Mouse (Mus musculus) erythroblast, embryonic 14.5 days (primary cell): ENCODE measurements around the gene Rab40b. TPM values are rescaled to one million over a fixed set of nuclear protein-coding genes. Genes with fewer than 3 reads are reported as not detected.

ENCODE experiments used
- H3K27me3 ChIP-seq: 2 replicates; pipeline ENCODE4 v1.6.1; 2012; ENCODE audit warnings: inconsistent platforms; ENCODE audit not compliant: control insufficient read depth
- H3K36me3 ChIP-seq: 2 replicates; pipeline ENCODE4 v1.6.1; 2012; ENCODE audit warnings: mild to moderate bottlenecking, inconsistent platforms; ENCODE audit not compliant: control insufficient read depth
- H3K4me1 ChIP-seq: 2 replicates; pipeline ENCODE4 v1.6.1; 2012; ENCODE audit warnings: inconsistent platforms; ENCODE audit not compliant: control insufficient read depth
- H3K4me3 ChIP-seq: replicated peaks from 2 replicates; pipeline ENCODE3; 2012; ENCODE audit warnings: moderate library complexity, mild to moderate bottlenecking, inconsistent platforms
- H3K9me3 ChIP-seq: 2 replicates; pipeline ENCODE4 v1.6.1; 2012; ENCODE audit warnings: low read length, inconsistent platforms, mixed read lengths; ENCODE audit not compliant: control insufficient read depth
- GATA1 ChIP-seq: IDR thresholded peaks from 2 replicates; pipeline ENCODE4 v1.6.1; 2012; ENCODE audit warnings: low read length, inconsistent platforms, mixed read lengths
- TAL1 ChIP-seq: IDR thresholded peaks from 3 replicates; pipeline ENCODE4 v1.6.1; 2012; ENCODE audit warnings: low read length, inconsistent platforms, mixed read lengths
- polyA plus RNA-seq: library from polyadenylated mRNA; stranded (reverse); fragments of >175 nt; gene quantifications from 2 replicates; pipeline ENCODE4 v1.2.3, GENCODE M21; 2012

Rab40b gene
- polyA plus RNA-seq, 1 experiment, result 0.02 TPM

- Histone ChIP-seq H3K36me3 (peaks cover 9% of the 10 kb centered on the region), H3K27me3 (peaks cover 28% of the 10 kb centered on the region), H3K4me1 (peaks cover 39% of the 10 kb centered on the region), H3K4me3 (no peak overlapping the region), H3K9me3 (no peaks in the 10 kb centered on the region)
- TF ChIP-seq GATA1, result no peak
Observed at GRCm38 (mm10) chr11:121417971-121418370, 29.9 kb upstream of the Rab40b start.

DNA sequence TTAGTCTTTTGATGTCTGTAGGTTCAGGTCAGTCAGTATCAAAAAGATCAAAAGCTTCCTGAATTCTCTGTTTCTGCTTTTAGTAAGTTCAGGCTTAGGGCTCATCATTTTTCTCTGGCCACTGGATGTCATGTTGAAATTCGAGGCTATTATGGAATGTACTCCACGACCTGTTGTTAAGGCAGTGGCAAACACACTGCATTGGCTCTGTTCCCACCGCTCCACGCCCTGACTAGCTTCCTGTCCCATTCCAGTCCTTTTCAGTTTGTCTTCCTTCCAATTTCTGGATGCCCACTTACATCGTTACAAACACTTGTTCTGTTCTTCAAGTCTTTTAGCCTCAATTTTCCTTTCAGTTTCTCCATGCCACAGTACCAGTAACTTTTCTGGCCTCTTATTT is 27.3 kb upstream of the Rab40b start:
- H3K4me3 ChIP-seq, result no peak overlapping the region
- H3K9me3 ChIP-seq, result no peaks in the 10 kb centered on the region
- H3K4me1 ChIP-seq, result peaks cover 24% of the 10 kb centered on the region
- peaks cover 50% of the 10 kb centered on the region for H3K27me3 ChIP-seq
- TF ChIP-seq GATA1 (no peak), TAL1 (no peak)
- H3K36me3 ChIP-seq, result no peaks in the 10 kb centered on the region

DNA sequence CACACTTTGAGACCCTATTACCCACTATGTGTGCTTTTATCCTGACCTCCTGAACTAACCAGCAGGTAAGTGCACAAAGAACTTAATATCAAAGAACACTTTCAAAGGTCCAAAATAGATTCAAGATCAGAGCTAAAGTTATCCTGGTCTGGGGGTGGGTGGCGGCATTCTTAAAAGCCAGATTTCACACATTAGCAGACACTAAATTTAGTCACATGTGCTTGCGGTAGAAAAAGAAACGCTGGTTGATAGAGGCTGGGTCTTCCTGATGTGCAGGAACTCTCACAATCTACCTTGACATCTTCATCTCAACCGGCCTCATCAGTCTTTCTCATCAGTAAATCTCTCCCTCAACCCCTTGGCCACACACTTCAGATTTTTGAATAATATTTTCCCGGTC is 26.7 kb upstream of the Rab40b start:
- Histone ChIP-seq H3K9me3 (no peaks in the 10 kb centered on the region), H3K36me3 (no peaks in the 10 kb centered on the region), H3K27me3 (peaks cover 55% of the 10 kb centered on the region), H3K4me1 (peaks cover 19% of the 10 kb centered on the region), H3K4me3 (no peak overlapping the region)
- no peak for TF ChIP-seq TAL1

DNA sequence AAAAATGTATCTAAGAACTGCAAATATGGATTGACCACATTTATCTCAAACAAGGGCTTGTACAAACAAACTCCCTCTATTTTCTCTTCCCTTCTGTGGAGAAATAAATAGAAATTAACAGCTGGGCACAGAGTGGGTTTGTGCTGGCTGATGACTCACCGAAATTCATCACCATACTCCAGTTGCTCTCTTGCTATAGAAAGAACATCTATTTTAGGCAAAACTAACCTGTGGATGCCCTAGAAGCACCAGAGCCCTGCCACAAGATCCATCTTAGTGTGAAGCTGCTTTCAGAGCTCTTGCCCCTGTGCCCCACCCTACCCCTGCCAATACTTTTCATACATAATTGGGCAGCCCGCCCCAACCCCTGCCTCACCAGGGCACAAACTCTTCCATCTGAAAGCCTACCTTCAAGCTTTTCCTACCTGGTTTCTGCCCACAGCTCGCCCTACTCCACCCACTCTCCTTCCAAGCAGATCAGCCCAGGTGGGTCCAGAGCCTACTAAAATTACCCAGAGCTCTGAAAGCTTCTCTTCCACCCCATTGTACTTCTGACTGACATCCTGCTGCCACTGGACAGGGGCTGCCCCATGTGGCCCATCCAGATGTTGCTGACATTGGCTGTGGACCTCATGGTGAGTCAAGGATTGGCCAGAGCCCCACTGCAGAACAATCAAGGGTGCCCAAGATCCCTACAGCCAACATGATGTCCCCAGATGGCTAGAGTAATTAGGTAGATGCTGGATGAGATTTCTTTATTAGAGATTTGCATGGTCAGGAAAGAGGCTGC is 19.5 kb upstream of the Rab40b start:
- H3K4me3 ChIP-seq, result no peak overlapping the region
- no peaks in the 10 kb centered on the region for H3K9me3 ChIP-seq
- H3K27me3 ChIP-seq, result peaks cover 62% of the 10 kb centered on the region
- H3K36me3 ChIP-seq, result no peaks in the 10 kb centered on the region
- H3K4me1 ChIP-seq, result peaks cover 3% of the 10 kb centered on the region
- TF ChIP-seq GATA1, result no peak
- no peak for TF ChIP-seq TAL1

DNA sequence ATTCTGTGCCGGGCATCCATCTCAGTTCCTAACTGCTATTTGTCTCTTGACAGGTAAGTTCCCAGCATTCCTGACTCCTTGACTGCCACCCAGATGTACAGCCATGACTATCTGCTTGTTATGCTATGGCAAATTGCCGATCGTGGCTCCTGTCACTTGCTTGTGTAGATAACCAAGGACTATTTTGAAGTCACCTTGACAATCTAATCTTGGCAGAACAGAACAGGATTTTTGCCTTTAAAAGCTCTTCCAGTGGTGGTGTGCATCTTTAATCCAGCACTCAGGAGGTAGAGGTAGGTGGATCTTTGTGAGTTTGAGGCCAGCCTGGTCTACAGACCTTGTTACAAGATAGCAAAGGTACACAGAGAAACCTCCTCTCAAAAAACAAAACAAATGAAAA is 4.4 kb upstream of the Rab40b start:
- TF ChIP-seq GATA1, result no peak
- no peak for TF ChIP-seq TAL1
- Histone ChIP-seq H3K27me3 (peaks cover 26% of the 10 kb centered on the region), H3K4me3 (no peak overlapping the region), H3K36me3 (no peaks in the 10 kb centered on the region), H3K4me1 (peaks cover 32% of the 10 kb centered on the region), H3K9me3 (no peaks in the 10 kb centered on the region)

GRCm38 (mm10) chr11:121390793-121391192 is 2.7 kb upstream of the Rab40b start:
- Histone ChIP-seq H3K27me3 (peaks cover 39% of the 10 kb centered on the region), H3K36me3 (no peaks in the 10 kb centered on the region), H3K4me3 (no peak overlapping the region), H3K9me3 (no peaks in the 10 kb centered on the region), H3K4me1 (peaks cover 38% of the 10 kb centered on the region)
- no peak for TF ChIP-seq TAL1
- no peak for TF ChIP-seq GATA1

GRCm38 (mm10) chr11:121388554-121388945 is 499 bp upstream of the Rab40b start:
- peak overlapping the region; percentile 74 for H3K4me3 ChIP-seq
- H3K27me3 ChIP-seq, result peaks cover 48% of the 10 kb centered on the region
- peaks cover 36% of the 10 kb centered on the region for H3K4me1 ChIP-seq
- TF ChIP-seq TAL1, result no peak
- TF ChIP-seq GATA1, result no peak
- H3K9me3 ChIP-seq, result no peaks in the 10 kb centered on the region
- no peaks in the 10 kb centered on the region for H3K36me3 ChIP-seq

DNA sequence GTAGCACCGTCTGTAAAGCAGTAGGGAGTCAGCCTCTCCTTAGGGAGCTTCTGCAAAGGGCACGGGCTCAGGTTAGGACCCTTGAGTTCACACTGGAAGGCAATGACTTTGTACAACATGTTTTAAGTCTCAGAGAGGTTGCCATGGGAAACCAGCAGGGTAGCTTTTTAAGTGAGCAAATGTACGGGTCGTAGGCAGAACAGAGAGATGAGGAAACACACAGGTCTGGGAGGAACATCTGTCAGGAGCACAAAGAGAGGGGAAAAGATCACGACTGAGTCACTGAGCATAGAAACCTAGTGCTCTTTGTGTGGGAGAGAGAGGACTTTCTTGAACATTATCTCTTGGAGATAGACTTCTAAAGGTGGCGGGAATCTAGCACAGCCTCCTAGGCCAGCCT is 7.8 kb downstream of the Rab40b start:
- no peaks in the 10 kb centered on the region for H3K4me1 ChIP-seq

DNA sequence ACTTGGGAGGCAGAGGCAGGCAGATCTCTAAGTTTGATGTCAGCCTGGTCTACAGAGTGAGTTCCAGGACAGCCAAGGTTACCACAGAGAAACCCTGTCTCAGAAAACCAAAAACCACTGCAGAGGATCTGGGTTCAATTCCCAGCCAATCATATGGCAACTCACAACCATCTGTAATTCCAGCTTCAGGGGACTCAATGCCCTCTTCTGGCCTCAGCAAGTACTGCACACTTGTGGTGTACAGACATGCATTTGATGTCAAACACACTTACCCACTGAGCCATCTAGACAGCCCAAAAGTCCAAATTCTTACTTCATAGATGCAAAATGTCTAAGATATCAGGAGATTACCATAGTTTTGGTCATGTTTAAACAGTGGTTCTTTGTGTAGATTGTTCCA is 9.4 kb downstream of the Rab40b start:
- peaks cover 7% of the 10 kb centered on the region for H3K9me3 ChIP-seq
- TF ChIP-seq GATA1 (no peak), TAL1 (no peak)
- peaks cover 2% of the 10 kb centered on the region; the same call in 1 of the 2 replicates for H3K4me1 ChIP-seq
- H3K27me3 ChIP-seq, result peaks cover 9% of the 10 kb centered on the region
- no peak overlapping the region for H3K4me3 ChIP-seq
- no peaks in the 10 kb centered on the region for H3K36me3 ChIP-seq

More for the DNA sequence above, 7.8 kb downstream of the Rab40b start:
- H3K9me3 ChIP-seq, result peaks cover 7% of the 10 kb centered on the region
- H3K4me3 ChIP-seq, result no peak overlapping the region
- H3K36me3 ChIP-seq, result no peaks in the 10 kb centered on the region
- TF ChIP-seq TAL1, result no peak
- no peak for TF ChIP-seq GATA1
- H3K27me3 ChIP-seq, result peaks cover 14% of the 10 kb centered on the region

DNA sequence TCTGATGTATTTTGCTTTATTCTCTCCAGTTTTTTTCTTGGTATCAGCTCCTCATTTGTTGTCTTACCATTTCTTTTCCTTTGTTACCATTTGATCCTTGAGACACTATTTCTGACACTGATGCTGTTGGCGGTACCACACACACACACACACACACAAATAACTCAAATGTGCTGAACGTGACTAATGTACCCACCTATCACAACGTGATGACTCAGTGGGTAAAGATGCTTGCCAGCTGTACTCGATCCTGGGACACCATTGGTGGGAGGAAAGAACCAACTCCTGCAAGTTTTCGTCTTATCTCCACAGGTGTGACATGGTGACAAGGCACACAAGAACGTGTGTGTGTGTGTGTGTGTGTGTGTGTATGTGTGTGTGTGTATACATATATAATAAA is 14.7 kb downstream of the Rab40b start:
- Histone ChIP-seq H3K27me3 (peaks cover 20% of the 10 kb centered on the region), H3K4me3 (no peak overlapping the region), H3K36me3 (no peaks in the 10 kb centered on the region), H3K4me1 (peaks cover 15% of the 10 kb centered on the region), H3K9me3 (peaks cover 1% of the 10 kb centered on the region; the same call in 1 of the 2 replicates)
- TF ChIP-seq GATA1, result no peak
- TF ChIP-seq TAL1, result no peak
